Mouse (Mus musculus): ENCODE measurements at regions not wholly inside any gene's neighbourhood (a gene's known extent, or its start where the extent isn't known, plus 50 kb on each side); places are given as distances from the start of the nearest gene placed in this dataset.

DNA sequence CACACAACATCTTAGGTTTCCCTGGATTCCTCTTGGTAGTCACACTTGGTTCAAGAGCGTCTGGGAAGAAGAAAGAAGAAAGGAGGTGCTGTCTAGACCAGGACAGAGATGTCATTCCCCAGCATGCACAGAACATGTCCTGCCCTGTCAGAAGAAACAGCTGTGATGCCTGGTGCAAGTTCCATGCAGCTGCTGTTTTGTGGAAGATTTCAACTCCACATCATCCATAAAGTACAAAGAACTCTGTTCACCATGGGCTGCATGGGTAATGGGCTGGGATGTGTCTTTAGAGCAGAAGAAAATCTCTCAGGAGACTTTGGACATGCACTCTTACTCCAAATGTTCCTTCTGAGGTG is 262.8 kb downstream of the Gm11361 start:
- no peak for DNase-seq

- no peak for DNase-seq
These were observed 262.2 kb downstream of the Gm11361 start for GRCm38 (mm10) chr13:28519383-28520126.

- DNase-seq: no peak
These were observed 259.8 kb downstream of the Gm11361 start for GRCm38 (mm10) chr13:28517161-28517560.

- no peak for DNase-seq
These were observed 259.3 kb downstream of the Gm11361 start for GRCm38 (mm10) chr13:28516636-28517035.

- DNase-seq: no peak
These were observed 256.9 kb downstream of the Gm11361 start for GRCm38 (mm10) chr13:28514245-28514644.

DNA sequence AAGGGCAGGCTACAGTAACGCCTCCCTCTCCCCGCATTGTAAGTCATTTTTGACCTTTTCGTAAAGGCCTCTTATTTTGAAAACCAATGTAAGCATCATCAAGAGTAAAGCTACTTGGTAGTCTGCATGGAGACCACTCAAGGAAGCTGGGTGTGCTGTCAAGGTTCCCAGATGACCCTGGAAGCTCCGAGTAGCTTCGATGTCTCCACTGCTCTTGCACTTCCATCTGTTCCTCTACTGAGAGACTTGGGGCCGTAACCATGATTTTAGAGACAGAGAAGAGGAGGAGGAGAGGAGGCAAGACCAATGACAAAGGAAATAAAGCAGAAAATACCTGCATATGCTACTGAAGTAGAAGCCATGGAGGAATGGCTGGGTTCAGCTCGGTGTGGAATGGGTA is 256.0 kb downstream of the Gm11361 start:
- DNase-seq: no peak

GRCm38 (mm10) chr13:28512573-28513334 is 255.4 kb downstream of the Gm11361 start:
- no peak for DNase-seq

GRCm38 (mm10) chr13:28508184-28508583 is 250.9 kb downstream of the Gm11361 start:
- DNase-seq: no peak

- no peak for DNase-seq
These were observed 250.5 kb downstream of the Gm11361 start for GRCm38 (mm10) chr13:28507783-28508182.

DNA sequence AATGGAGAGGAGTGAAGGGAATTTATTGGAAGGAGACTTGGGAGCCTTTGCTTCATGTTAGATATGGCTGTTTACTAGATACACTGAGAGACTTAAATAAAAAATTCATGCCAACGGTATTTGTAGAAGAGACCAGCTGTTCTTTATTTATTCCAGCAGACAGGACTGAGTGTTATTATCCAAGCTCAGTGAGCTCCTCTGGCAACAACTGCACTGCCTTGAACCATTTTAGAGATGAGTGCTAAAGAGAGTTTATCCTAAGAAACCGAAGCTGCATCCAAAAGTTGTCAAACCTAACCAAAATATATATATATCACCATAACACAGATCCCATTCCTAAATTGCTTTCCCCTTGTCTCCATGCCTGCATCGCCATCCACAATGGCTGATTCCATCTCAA is 247.0 kb downstream of the Gm11361 start:
- DNase-seq: no peak

DNA sequence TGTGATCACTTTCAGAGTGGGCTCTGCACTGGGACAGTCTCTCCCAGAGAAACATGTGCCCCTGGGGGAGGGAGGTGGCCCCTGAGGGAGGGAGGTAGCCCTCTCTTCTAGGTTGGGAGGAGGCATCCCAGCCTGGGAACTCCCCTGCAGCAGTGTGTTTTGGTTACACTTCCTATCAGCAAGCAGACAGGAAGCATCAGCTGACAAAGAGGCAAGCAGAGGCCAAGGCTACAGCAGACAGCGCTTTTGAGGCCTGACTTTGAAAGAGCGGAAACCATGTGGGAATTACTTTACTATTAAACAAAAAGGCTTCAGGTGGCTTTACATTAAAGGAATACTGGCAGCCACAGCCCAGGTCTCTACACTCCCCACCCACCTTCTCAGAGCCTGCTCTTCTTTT is 244.8 kb downstream of the Gm11361 start:
- DNase-seq: no peak

- no peak for DNase-seq
These were observed 243.4 kb downstream of the Gm11361 start for GRCm38 (mm10) chr13:28500697-28501096.

GRCm38 (mm10) chr13:28497483-28497882 is 240.2 kb downstream of the Gm11361 start:
- no peak for DNase-seq

- no peak for DNase-seq
These were observed 234.7 kb downstream of the Gm11361 start for GRCm38 (mm10) chr13:28492015-28492414.

DNA sequence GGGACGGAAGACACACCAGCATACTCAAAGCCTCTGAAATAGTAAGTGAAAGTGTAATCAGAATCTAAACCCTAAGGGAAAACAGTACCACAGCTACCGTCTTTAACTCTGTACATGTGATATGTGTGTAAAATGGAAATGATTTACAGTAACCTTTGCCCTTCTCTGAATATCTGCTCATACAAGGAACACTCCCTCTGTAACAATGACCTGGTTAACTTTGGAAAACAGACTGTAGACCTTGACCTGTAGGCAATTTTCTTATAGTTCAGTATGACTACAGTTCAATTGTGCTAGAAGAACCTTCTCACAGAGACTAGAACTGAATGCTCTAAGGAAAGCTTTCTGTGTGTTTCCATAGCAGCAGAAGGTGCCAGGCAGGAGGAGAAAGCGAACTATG is 226.4 kb downstream of the Gm11361 start:
- no peak for DNase-seq

DNA sequence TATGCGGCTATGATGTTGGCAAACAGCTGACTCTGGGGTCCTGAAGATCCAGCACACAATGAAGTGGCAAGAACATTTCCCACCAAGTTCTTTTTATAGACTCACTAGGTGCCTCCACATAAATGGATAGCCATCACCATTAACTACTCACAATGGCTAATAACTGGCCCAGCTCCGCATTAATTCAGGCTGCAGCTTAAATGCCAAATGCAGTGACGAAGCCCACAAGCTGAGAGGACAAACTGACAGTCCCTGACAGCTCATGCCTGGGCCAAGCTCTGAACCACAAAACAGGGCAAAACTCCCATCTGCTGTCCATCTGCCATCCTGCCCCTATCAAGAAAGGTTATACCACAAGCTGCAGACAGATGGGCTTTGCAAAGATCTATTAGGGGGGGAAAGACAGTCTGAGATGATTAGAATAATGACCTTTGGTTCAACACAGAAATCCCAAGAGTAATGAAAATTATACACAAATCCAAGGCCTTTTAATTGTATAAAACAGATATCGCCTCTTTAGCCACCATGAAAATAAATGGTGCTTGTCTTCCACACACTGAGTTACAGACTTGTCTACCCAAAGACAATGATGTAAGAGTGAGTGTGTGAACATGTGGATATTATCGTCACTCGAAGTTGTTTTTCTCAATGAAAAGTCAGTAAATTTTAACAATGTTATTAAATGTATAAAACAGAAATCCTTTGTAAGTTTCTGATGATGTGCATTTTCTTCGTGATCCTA is 224.1 kb downstream of the Gm11361 start:
- DNase-seq: no peak

DNA sequence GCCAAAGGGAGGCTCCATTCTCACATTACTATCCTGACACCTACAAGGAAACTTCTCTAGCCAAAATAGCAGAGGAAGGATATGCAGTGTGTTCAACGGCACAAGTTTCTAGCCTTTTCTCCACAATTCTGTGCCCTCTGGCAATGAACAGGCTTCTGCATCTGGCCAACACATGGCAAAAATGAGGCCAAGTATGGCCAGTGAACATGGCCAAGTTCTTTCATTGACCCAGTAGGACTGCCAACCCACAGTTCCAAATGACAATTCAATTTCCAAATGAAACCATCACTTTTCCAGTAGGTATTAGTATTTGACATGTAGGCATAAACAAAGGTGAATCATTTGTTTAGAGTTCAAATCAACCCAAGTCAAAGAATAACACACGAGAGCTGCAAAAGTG is 208.8 kb downstream of the Gm11361 start:
- DNase-seq: no peak

- no peak for DNase-seq
These were observed 208.0 kb downstream of the Gm11361 start for GRCm38 (mm10) chr13:28465187-28465880.

- no peak for DNase-seq
These were observed 204.0 kb downstream of the Gm11361 start for GRCm38 (mm10) chr13:28461281-28461680.

DNA sequence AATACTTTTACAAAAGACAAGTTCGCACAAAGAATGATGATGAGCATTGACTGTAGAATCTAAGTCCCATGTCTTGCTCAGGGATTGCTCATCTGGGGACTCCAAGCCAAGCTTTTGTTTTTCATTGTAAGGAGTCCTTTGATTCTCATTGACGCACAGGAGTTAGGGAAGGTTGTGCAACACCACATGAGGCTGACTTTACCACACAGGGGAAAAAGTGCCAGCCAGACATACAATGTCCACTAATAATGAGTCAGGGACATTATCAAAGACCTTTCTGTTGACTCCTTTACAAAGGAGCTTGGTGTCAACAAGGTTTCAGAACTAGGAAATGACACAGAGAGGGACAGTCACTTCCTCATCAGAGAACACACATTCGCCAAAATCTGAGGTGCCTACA is 200.1 kb downstream of the Gm11361 start:
- DNase-seq: no peak

DNA sequence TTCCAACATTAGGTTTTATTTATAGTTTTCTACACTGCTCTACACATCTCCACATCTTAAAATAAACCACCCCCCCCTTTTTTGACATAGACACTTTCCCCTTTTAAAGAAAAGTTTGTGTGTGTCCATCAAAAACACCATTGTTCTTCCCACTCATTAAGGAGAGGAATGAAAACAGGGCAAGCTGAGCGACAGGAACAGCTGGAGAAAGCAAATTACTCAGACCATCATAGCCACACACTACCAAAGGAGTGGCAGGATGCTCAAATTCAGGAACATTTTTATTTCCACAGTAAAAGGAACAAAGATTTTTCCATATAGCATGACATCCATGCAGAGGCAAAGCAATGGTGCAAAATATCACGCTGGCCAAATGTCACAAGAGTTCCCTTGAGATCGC is 198.6 kb downstream of the Gm11361 start:
- DNase-seq: no peak

GRCm38 (mm10) chr13:28455016-28455415 is 197.7 kb downstream of the Gm11361 start:
- DNase-seq: no peak

Data from adrenal gland, postnatal 25 days (tissue).